Mouse (Mus musculus): ENCODE results near the gene Mprip. TPM values are rescaled to one million over a fixed set of nuclear protein-coding genes. Genes with fewer than 3 reads are reported as not detected.
"Not testable (repeated sequence)": the region's sequence is repeated elsewhere in the genome, so short reads cannot be mapped to it uniquely, and the experiment has no call there.

Gene Mprip
- polyA plus RNA-seq, 1 experiment from 2014 or later, result 26.3 TPM

- 88% methylated on average over 3 of the region's 3 CpGs for WGBS (ENCODE audit: missing documents)
Observed at GRCm38 (mm10) chr11:59715424-59715840, 54.3 kb downstream of the Mprip start.

GRCm38 (mm10) chr11:59717801-59718291 lies 56.7 kb downstream of the Mprip start:
- 96% methylated on average over 4 of the region's 4 CpGs for WGBS (ENCODE audit: missing documents)
- no peaks in the 10 kb centered on the region for H3K79me2 ChIP-seq (ENCODE audit: inconsistent target)
- H3K27ac ChIP-seq, result no peak overlapping the region
- no peak overlapping the region for H3K4me3 ChIP-seq (ENCODE audit: inconsistent target)
- no peaks in the 10 kb centered on the region for H3K36me3 ChIP-seq (ENCODE audit: inconsistent target)

More at GRCm38 (mm10) chr11:59715424-59715840, 54.3 kb downstream of the Mprip start:
- no peaks in the 10 kb centered on the region for H3K79me2 ChIP-seq (ENCODE audit: inconsistent target)
- no peak overlapping the region for H3K27ac ChIP-seq
- H3K4me3 ChIP-seq (ENCODE audit: inconsistent target), result no peak overlapping the region
- H3K36me3 ChIP-seq (ENCODE audit: inconsistent target), result no peaks in the 10 kb centered on the region

- Histone ChIP-seq H3K4me3 (ENCODE audit: inconsistent target) (no peak overlapping the region), H3K27ac (no peak overlapping the region), H3K79me2 (ENCODE audit: inconsistent target) (no peaks in the 10 kb centered on the region), H3K36me3 (ENCODE audit: inconsistent target) (no peaks in the 10 kb centered on the region)
- 99% methylated on average over 5 of the region's 5 CpGs for WGBS (ENCODE audit: missing documents)
Observed at GRCm38 (mm10) chr11:59719185-59719584, 58.1 kb downstream of the Mprip start.

- no peaks in the 10 kb centered on the region for H3K36me3 ChIP-seq (ENCODE audit: inconsistent target)
- WGBS (ENCODE audit: missing documents), result 75% methylated on average over 2 of the region's 2 CpGs
- H3K4me3 ChIP-seq (ENCODE audit: inconsistent target), result no peak overlapping the region
- H3K27ac ChIP-seq, result no peak overlapping the region
- H3K79me2 ChIP-seq (ENCODE audit: inconsistent target), result no peaks in the 10 kb centered on the region
Observed at GRCm38 (mm10) chr11:59721385-59721784, 60.3 kb downstream of the Mprip start.

GRCm38 (mm10) chr11:59727204-59727603 lies 66.1 kb downstream of the Mprip start:
- WGBS (ENCODE audit: missing documents), result 76% methylated on average over 3 of the region's 3 CpGs
- Histone ChIP-seq H3K79me2 (ENCODE audit: inconsistent target) (no peaks in the 10 kb centered on the region), H3K4me3 (ENCODE audit: inconsistent target) (no peak overlapping the region), H3K36me3 (ENCODE audit: inconsistent target) (no peaks in the 10 kb centered on the region; the same call in 1 of the 2 replicates), H3K27ac (no peak overlapping the region)

- Histone ChIP-seq H3K27ac (no peak overlapping the region), H3K4me3 (ENCODE audit: inconsistent target) (no peak overlapping the region), H3K36me3 (ENCODE audit: inconsistent target) (no peaks in the 10 kb centered on the region; the same call in none of the 2 replicates), H3K79me2 (ENCODE audit: inconsistent target) (no peaks in the 10 kb centered on the region)
- WGBS (ENCODE audit: missing documents), result 95% methylated on average over 3 of the region's 3 CpGs
Observed at GRCm38 (mm10) chr11:59731821-59732220, 70.7 kb downstream of the Mprip start.

- Histone ChIP-seq H3K36me3 (ENCODE audit: inconsistent target) (no peaks in the 10 kb centered on the region; the same call in none of the 2 replicates), H3K27ac (no peak overlapping the region), H3K4me3 (ENCODE audit: inconsistent target) (no peak overlapping the region), H3K79me2 (ENCODE audit: inconsistent target) (no peaks in the 10 kb centered on the region)
- WGBS (ENCODE audit: missing documents), result 68% methylated on average over 1 of the region's 1 CpGs
Observed at GRCm38 (mm10) chr11:59732407-59733066, 71.4 kb downstream of the Mprip start.

- not testable (repeated sequence) for H3K4me3 ChIP-seq (ENCODE audit: inconsistent target); H3K27ac ChIP-seq; H3K79me2 ChIP-seq (ENCODE audit: inconsistent target); H3K36me3 ChIP-seq (ENCODE audit: inconsistent target)
- 96% methylated on average over 5 of the region's 5 CpGs for WGBS (ENCODE audit: missing documents)
Observed at GRCm38 (mm10) chr11:59733600-59733999, 72.5 kb downstream of the Mprip start.

- no peak overlapping the region for H3K27ac ChIP-seq
- H3K36me3 ChIP-seq (ENCODE audit: inconsistent target), result no peaks in the 10 kb centered on the region; the same call in 1 of the 2 replicates
Observed at GRCm38 (mm10) chr11:59734335-59734734, 73.2 kb downstream of the Mprip start.

GRCm38 (mm10) chr11:59735938-59736337 lies 74.8 kb downstream of the Mprip start:
- H3K36me3 ChIP-seq (ENCODE audit: inconsistent target); H3K27ac ChIP-seq; H3K4me3 ChIP-seq (ENCODE audit: inconsistent target); H3K79me2 ChIP-seq (ENCODE audit: inconsistent target): not testable (repeated sequence)
- 88% methylated on average over 4 of the region's 4 CpGs for WGBS (ENCODE audit: missing documents)

More at GRCm38 (mm10) chr11:59734335-59734734, 73.2 kb downstream of the Mprip start:
- no peaks in the 10 kb centered on the region for H3K79me2 ChIP-seq (ENCODE audit: inconsistent target)
- H3K4me3 ChIP-seq (ENCODE audit: inconsistent target), result no peak overlapping the region
- WGBS (ENCODE audit: missing documents), result 89% methylated on average over 1 of the region's 1 CpGs

- Histone ChIP-seq H3K4me3 (ENCODE audit: inconsistent target) (no peak overlapping the region), H3K27ac (no peak overlapping the region), H3K36me3 (ENCODE audit: inconsistent target) (no peaks in the 10 kb centered on the region; the same call in 1 of the 2 replicates), H3K79me2 (ENCODE audit: inconsistent target) (no peaks in the 10 kb centered on the region)
- WGBS (ENCODE audit: missing documents), result 93% methylated on average over 7 of the region's 12 CpGs
Observed at GRCm38 (mm10) chr11:59737250-59737649, 76.1 kb downstream of the Mprip start.

GRCm38 (mm10) chr11:59739996-59740395 lies 78.9 kb downstream of the Mprip start:
- 14% methylated on average over 2 of the region's 2 CpGs for WGBS (ENCODE audit: missing documents)
- no peaks in the 10 kb centered on the region; the same call in 1 of the 2 replicates for H3K36me3 ChIP-seq (ENCODE audit: inconsistent target)

GRCm38 (mm10) chr11:59741915-59742314 lies 80.8 kb downstream of the Mprip start:
- 98% methylated on average over 5 of the region's 5 CpGs for WGBS (ENCODE audit: missing documents)
- H3K4me3 ChIP-seq (ENCODE audit: inconsistent target), result no peak overlapping the region
- no peaks in the 10 kb centered on the region; the same call in 1 of the 2 replicates for H3K36me3 ChIP-seq (ENCODE audit: inconsistent target)
- no peak overlapping the region for H3K27ac ChIP-seq
- no peaks in the 10 kb centered on the region for H3K79me2 ChIP-seq (ENCODE audit: inconsistent target)

More at GRCm38 (mm10) chr11:59739996-59740395, 78.9 kb downstream of the Mprip start:
- Histone ChIP-seq H3K4me3 (ENCODE audit: inconsistent target) (no peak overlapping the region), H3K79me2 (ENCODE audit: inconsistent target) (no peaks in the 10 kb centered on the region), H3K27ac (no peak overlapping the region)

- Histone ChIP-seq H3K79me2 (ENCODE audit: inconsistent target) (no peaks in the 10 kb centered on the region), H3K27ac (no peak overlapping the region), H3K36me3 (ENCODE audit: inconsistent target) (no peaks in the 10 kb centered on the region; the same call in 1 of the 2 replicates), H3K4me3 (ENCODE audit: inconsistent target) (no peak overlapping the region)
- 100% methylated on average over 2 of the region's 2 CpGs for WGBS (ENCODE audit: missing documents)
Observed at GRCm38 (mm10) chr11:59743307-59743706, 82.2 kb downstream of the Mprip start.

GRCm38 (mm10) chr11:59743712-59744111 lies 82.6 kb downstream of the Mprip start:
- H3K36me3 ChIP-seq (ENCODE audit: inconsistent target), result no peaks in the 10 kb centered on the region; the same call in 1 of the 2 replicates

More at GRCm38 (mm10) chr11:59743712-59744111, 82.6 kb downstream of the Mprip start:
- Histone ChIP-seq H3K27ac (no peak overlapping the region), H3K79me2 (ENCODE audit: inconsistent target) (no peaks in the 10 kb centered on the region), H3K4me3 (ENCODE audit: inconsistent target) (no peak overlapping the region)
- 100% methylated on average over 1 of the region's 1 CpGs for WGBS (ENCODE audit: missing documents)
